Mouse (Mus musculus) kidney, adult 9 months (tissue): ENCODE results near the gene Dydc1.
A peak's percentile ranks its signal among the peaks of the same experiment; 100 is the strongest.
"Not testable (repeated sequence)": the region's sequence is repeated elsewhere in the genome, so short reads cannot be mapped to it uniquely, and the experiment has no call there.

Experiments used
- DNase-seq: peaks from one replicate; pipeline ENCODE4 v3.0.0; 2022

Gene Dydc1

DNA sequence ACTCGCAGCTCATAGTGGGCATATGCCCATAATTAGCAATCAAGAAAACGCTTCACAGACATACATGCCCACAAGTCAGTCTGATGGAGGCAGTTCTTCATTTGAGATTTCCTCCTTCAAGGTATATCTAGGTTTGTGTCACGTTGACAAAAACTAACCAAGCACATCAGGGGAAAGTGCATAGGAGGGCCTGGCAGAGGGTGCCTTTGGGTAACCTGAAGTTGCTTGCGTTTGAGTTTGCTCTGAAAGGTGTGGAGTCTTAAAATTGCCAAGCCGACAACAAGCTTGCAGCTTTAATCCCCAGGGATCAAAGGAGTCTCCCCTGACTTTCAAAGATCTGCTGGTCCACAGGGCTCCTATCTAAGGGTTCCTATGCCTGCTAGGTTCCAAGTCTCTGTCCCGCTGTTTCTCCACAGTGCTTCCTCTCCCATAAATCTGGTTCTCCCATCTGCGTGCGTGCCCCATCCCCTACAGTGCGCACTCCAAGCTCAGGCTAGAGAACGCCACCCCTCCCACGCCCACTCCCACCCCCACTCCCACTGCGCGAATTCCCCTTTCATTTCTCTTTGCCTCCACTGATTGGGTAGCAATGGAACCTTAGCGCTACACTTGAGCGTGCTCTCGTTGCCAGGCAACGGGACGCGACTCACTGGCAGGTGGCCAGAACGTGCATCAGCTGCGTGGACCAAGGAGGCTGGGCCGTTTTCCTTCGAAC is at the start of gene Dydc1:
Gene Dydc1 (plus strand): TSS at position 683 of the 715 bp plus-strand sequence.
- peak; percentile 35 for DNase-seq

DNA sequence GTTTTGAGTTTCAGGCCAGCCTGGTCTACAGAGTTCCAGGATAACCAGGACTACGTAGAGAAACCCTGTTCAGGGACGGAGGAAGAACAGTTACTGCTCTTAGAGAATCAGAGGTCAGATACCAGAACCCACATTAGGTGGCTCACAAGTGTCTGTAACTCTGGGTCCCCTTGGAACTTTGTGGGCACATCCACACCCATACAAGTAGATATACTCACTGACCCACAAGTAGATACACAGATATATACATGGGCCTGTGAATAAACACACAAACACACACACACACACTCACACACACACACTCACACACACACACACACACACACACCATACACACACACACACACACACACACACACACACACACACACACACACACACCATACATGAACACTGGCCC is 47.6 kb upstream of the Dydc1 start:
- DNase-seq, result no peak

DNA sequence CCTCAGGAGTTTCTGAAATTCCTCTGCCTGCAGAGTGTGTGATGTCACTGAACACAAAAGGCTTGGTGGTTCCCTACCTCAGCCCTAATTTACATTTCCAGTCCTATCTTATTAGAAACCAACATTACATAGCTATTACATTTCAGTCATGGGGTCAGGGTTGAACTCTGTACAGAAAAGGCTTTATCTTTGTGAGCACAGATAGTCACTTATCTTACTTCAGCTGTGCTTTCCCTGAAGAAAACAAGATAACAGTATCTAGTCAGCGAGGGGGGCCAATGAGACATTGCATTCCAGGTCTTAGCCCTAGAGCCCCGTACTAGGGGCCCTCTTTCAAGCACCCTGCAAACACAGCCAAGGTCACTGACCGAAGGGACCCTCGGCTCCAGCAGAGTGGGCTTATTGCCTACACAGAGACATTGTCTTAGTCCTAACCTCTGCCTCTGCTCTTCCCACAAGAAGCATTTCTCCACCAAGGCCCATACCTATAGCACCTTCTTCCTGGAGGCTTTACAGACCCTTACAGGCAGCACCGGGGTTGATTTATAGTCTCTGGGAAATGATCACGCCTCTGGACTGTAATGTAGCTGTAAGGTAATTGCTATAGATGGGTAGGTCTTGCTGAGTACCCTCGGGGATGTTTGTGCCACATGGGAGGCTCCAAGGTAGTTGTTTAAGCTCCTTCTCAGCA is 47.0 kb upstream of the Dydc1 start:
- no peak for DNase-seq

DNA sequence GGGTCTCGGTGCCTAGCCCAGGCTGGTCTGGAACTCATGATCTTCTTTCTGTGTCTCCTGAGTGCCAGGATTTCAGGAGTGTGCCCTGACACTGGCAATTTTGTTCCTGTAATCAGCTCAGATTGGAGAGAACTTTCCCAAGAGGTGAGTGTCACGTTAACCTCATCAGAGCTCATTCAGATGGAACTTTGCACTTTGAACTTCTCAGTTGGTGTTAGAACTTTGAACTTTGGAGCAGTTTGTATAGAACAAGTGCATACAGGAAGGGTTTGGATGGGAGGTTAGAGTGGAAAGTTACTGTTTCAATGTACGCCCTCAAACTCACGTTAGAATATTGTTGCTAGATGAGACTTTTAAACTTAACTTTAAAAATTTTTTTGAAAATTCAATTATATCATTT is 43.4 kb upstream of the Dydc1 start:
- DNase-seq, result peak; percentile 85

DNA sequence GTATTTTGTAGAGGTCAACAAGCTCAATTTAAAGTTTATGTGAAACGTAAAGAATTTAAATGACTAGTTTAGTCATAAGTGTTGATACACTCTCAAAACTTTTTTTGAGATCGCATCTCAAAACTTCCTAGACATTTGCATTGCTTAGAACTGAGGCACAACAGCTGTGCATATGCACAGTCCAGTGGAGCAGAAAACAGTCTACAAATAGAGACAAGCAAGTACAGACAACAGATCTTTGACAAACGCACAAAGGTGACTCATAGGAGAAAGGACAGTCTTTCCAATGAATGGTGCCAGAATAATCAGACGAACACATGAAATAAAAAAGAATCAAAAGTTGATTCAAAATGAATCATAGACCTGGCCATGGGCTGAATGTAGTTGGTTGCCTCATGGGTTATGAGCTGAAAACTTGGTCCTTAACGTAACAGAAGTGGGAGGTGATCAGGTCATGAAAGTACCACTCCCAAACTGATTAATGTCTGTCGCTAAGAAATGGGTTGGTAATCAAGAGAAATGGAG is 41.7 kb upstream of the Dydc1 start:
- no peak for DNase-seq

DNA sequence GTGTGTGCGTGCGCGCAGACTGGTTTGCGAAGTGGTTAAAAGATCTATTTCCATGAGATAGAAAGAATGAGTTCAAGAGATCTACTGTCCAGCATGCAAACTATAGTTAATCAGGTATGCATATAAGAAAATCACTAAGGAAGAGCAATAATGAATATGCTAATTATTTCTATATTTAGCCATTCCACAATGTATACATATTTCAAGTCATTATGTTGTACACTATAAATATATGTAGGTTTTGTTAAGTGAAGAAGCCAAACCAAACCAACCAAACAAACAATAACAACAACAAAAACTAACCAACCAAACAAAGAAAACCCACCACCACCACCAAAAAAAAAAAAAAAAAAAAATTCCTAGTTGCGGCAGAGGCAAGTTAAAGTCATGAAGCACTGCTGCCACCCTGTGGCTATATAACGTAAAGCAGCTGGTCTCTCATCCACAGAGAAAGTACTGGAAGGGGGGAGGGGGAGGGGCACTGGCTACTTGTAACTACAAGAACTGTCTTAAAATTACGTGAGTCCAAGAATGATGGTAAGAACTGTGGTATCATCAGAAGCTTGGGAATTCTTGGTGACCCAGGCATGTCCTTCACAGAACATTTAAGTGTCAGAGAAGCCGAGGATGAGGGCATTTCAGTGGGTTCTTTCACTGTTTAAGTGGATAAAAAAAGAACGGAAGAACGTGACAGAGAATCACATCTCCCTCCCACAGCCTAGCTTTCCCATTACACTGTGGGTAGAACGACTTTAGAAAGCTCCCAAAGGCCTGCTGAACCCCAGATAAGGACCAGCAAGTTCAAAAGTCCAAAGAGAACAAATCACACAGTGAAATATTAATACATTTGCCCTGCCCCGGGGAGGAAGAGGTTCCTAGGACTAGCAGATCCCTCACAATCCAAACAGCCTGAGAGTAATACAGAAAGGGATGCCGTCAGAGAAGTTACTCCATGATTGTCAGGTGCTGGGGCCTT is 39.3 kb upstream of the Dydc1 start:
- peak; percentile 86 for DNase-seq

DNA sequence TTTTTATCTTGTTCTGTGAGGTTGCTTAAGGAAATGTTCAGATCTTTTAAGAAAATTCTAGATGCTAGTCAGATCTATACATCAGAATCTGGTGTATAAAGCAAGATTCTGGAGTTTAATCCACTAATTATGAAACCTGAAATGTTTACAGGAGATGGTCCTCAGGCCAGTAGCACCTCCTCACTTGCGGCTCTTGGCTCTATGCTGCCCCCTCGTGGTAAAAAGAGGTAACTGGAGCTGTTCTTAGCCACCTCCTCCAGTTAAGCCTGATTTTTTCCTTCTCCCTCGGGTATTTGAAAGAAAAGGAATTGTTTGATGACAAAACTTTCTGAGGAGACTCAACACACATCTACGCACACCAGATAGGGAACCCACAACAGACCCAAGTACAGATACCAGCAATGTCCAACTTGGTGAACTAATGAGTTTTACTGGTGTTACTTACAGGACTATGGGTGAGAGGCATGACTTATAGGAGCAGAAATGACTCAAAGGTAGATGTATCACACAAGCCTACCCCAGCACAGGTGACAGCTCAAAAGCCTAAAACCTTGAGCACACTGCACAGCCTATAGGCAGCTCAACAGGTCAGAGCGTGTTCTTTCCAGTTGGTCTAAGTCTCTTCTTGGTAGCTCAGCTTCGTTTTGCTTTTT is 37.4 kb upstream of the Dydc1 start:
- DNase-seq, result peak; percentile 67

DNA sequence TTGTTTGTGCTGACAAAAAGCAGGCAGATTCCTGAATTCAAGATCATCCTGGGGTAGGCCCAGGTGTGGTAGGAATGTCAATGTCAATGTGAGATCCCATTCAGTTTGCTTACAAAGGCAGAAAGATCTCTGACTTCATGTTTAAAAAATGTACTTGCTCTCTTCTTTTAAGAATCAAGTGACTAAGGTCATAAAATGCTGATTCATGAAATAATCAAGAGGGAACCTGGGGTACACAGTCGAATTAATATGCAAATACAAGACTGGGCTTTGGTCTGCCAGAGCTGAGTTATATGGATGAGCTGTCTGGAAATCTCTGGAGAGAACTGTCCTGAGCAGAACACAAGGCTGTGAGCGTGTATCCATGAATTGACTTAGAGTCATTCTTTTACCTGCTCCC is 25.3 kb upstream of the Dydc1 start:
- no peak for DNase-seq

DNA sequence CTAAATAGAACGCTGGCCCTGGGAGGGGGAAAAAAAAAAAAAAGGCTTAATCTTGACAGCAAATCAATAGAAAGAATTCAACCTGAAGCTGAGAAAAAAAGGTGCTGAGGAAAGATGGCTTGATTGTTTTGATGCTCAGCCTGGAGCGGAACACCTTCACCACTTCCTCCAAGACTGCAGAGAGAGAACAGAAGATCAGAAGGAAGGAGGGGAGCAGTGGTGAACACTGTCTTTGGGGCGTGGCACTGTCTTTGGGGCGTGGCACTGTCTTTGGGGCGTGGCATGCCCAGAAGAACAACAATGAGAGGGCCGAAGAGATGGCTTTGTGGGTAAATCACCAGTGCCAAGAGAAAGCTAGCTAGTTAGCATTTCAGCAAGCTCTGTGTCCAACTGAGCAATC is 22.2 kb upstream of the Dydc1 start:
- no peak for DNase-seq

DNA sequence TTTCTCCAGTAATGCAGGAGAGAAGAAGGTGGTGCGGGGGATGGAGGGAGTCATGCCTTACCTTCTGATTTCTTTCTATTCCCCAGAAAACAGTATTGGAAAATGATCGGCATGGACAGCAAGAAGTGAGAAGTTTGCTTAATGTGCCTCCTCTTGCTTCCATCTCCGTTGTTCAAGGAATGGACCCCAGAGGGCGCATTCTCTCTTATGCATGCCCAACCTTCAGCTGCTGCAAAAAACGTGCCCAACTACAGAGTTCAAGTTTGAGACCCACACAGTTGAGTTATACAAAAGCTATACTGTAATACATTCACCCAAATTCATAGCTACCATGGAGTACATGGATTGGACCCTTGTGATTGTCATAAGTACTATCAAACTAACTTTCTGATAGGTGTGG is 20.2 kb upstream of the Dydc1 start:
- DNase-seq, result no peak

DNA sequence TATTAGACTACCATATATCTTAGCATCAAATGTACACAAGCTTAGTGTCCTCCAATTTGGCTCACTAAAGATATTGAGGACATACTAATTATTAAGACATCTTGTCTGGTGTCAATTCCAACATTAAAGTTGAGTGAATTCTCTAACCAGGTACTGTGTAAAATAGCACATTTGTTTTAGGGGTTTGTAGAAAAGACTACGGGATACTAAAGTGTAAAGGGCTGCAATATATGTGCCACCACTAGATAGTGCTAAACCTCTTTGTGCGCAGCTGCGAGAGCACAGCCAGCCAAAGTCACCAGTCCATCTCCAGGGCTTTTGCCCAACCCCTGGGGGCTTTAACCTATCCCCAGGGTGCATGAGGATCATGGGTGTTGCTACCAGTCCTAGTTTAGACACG is 19.5 kb upstream of the Dydc1 start:
- DNase-seq, result not testable (repeated sequence)

DNA sequence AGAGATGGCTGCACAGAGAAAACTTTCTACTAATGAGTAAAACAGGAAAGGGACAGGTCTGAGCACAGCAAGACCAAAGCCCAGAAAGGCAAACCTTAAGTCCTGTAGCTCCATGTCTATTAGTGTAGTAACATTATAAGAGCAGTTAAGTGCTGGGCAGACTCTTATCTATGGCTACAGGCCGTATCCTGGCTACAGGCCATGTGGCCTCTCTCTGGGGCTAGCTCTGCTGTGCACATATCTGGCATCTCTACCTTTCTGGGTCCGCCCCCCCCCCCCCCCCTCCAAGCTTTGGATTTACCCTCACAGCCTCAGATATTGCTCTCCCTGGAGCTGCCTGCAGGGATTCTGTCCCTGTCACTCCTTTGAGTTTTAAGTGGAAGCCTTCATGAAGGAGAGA is 7.5 kb upstream of the Dydc1 start:
- no peak for DNase-seq

DNA sequence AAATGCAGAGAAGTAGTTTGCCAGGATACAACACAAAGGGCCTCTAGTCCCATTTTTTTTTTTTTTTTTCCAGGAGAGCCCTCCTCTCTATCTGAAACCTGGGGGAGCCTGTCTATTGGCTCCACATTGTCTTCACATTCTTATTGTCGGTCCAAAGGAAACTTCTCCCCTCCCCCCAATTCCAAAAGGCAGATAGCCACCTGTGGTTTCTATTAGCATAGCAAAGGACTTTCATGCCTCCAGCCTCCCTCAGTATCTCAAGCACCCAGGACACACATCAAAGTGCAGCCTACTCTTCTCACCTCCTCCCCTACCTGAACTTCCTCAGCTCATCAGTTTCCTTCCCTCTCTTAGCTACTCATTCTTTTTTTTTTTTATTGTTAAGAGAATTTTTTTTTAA is 6.3 kb upstream of the Dydc1 start:
- DNase-seq, result no peak

DNA sequence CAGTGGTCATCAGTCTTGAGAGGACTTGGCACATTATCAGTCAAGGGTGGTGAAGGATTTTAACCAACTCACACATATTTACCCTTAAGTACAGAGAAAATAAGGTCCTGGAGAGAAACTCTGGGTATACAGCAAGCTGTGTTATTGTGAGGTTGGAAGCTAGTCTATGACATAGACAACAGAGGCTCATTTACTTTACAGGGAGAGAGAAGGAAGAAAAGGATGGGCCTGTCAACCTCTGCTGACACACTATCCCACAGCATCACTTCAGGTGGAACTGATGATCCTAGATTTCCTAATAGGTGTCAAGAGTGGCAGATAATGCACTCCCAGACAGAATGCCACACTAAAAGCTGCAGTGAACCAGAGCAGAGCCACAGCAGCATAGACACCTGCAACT is 3.6 kb upstream of the Dydc1 start, which contains the start of gene Dydc2:
Gene Dydc2 (minus strand): TSS at position 101 of the 400 bp plus-strand sequence.
- no peak for DNase-seq

DNA sequence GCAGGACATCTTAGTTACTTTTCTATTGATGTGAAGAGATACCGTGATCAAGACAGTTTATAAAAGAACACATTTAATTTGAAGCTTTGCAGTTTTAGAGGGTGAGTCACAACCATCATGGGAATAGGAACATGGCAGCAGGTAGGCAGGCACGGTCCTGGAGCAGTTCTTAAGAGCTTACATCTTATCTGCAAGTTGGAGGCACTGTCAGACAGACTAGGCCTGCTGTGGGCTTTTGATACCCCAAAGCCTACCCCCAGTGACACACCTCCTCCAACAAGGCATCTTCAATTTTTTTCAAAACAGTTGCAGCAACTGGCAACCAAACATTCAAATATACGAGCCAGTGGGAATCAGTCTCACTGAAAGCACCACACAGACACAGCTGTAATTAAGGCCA is 2.4 kb upstream of the Dydc1 start:
- DNase-seq, result no peak

DNA sequence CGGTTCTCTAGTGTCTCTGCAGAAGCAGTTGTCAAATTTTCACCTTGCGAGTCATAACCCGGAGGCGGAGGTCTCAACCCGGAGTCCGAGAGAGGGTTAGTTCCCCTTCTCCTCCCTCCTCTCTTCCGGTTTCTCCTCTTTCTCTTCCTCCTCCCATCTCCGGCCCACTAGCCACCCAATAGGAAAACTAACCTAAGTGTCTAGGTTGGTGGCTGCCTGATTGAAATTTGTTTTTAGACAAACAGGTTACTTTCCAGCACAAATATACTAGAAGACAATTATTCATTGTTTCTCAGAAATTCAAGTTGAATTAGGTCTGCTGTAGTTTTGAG is 199 bp downstream of the Dydc1 start:
- no peak for DNase-seq

DNA sequence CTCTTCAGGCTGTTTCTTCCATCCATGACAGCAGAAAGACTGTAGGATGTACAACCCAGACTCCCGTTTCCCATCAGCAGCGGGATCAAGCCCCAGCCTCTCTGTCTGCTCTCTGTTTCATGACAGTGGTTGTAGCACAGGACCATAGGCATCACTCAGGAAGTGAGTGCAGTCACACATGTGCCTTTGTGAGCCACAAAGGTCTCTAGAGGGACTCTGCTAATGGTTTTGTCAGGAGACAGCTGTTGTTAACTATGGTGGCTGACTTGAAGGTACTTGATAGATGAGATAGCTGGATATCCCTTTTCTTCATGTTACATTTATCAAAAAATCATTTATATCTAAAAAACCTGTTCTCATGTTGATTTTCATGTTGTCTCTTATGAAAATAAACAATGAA is 9.7 kb downstream of the Dydc1 start:
- no peak for DNase-seq

DNA sequence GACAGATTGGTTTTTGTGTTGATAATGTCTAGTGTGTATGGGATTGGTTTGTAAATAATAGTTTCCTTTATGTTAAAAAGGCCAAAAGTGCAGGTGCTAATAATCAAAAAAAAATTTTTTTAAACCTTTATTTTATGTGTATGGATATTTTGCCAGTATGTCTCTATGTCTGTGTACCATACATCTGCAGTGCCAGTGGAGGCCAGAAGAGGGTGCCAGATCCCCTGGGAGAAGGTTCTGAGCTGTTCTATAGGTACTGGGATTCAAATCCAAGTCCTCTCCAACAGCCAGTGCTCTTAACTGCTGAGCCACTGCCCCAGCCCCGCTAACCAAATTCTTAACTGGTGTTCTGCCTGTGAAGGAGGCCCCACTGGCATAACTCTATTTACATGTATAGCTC is 14.8 kb downstream of the Dydc1 start:
- DNase-seq, result peak; percentile 17

DNA sequence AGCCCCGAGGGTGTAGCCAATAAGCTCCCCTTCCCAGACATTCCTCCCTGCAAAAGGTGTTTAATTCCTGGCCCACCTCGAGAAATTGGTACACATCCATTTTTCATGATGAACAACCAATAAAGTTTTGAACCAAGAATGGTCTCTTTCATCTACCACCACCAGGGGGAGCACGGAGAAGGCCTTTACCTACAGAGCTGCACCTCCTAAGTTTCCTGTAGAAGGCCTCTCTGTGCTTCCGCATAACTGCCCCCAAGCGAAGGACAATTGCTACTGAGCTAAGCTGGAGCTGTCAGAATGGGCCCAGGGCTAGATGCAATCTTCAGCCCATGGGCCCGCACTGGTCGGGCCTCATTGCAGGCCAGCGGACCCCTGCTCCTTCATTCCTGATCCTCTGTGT is 18.1 kb downstream of the Dydc1 start:
- DNase-seq, result peak; percentile 19

DNA sequence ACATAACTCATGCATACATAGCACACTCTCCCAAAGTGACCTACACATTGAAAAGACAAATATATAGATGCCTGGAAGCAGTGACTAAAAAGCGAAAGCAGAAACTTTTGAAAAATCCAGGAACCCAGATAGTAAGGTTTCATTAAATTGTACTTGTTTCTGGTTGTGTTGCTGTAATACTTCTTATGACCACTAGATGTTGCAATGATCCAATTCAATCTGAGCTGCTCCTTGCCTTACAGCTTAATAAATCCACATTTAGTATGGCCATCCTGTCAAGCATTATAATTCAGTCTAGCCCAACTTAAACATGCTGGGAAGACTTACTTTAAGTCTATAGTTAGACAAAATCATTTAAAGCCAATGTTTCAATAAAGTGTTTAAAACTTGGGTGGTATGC is 21.4 kb downstream of the Dydc1 start:
- DNase-seq, result peak; percentile 8

DNA sequence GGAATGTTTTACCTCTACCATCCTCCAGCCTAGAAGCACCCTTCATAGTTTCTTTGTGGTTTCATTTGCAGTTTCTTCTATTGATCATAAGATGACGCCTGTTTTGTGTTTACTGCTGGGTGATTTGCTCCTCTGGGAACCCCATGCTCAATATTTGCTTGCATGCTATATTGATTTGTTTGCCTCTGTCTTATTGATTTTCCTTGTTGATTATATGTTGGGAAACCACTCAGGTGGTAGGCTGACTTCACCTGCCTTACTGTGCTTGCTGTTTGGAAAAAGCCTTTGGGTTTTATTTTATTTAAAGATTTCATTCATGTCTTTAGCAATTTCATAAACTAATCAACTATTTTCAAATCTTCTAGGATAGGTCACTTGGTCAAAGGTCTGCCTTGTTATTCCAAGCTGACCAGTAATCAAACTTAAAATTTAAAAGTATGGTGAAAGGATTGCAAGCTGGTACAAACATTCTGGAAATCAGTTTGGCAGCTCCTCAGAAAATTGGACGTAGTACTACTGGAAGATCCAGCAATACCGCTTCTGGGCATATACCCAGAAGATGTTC is 23.7 kb downstream of the Dydc1 start:
- no peak for DNase-seq

DNA sequence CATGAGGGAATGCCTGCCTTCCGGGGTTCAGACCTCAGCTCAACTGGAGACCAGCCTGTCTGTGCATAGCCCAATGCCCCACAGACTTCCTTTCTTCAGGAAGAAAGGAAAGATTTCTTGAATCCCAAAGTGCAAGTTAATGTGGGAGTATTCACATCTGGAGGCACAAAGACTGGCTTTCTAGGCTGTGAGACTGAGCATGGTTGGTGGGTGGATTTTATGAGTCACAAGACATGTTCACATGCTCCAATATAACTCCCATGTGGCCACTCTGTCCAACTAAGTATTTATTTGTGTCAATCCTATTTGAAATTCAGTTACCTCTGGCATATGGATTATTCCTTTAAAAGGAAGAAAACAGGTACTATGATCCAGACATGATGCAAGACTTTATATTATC is 26.0 kb downstream of the Dydc1 start:
- DNase-seq, result no peak

DNA sequence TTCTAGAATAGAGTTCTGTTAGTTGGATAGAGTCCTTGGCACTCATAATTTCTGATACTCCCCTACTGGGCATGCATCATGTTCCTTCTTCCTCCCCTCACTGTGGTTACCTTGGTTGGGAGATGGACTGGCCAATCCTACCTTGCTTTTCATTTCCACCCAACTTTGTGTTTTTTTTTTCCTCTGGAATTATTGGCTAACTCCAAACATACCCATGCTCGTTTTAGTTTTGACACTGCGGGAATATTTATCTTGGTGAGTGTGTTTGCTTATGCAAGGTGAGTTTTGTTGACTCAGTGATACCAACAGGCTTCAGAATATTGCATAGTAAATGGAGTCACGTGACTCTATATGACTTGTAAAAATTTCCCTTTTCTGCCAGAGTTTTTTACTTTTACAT is 28.0 kb downstream of the Dydc1 start:
- DNase-seq, result no peak
